Mouse (Mus musculus) 3134 (cell line): ENCODE results near the gene Rreb1.
"Not testable (repeated sequence)": the region's sequence is repeated elsewhere in the genome, so short reads cannot be mapped to it uniquely, and the experiment has no call there.

Experiments
- DNase-seq: peaks from one replicate; pipeline ENCODE4 v3.0.0-alpha.2; 2011; ENCODE audit warnings: low spot score; ENCODE audit not compliant: insufficient read length; ENCODE audit errors: extremely low read depth

Gene Rreb1

GRCm38 (mm10) chr13:37826281-37826993 lies 48.2 kb downstream of the Rreb1 start:
- DNase-seq: peak; percentile 83

GRCm38 (mm10) chr13:37826994-37827262 lies 48.7 kb downstream of the Rreb1 start:
- no peak for DNase-seq

GRCm38 (mm10) chr13:37827263-37827995 lies 49.2 kb downstream of the Rreb1 start:
- DNase-seq: peak; percentile 74

- peak; percentile 16 for DNase-seq
Measured at GRCm38 (mm10) chr13:37827996-37828579, 49.9 kb downstream of the Rreb1 start.

- no peak for DNase-seq
Measured at GRCm38 (mm10) chr13:37828928-37829327, 50.7 kb downstream of the Rreb1 start.

GRCm38 (mm10) chr13:37830256-37830655 lies 52.1 kb downstream of the Rreb1 start:
- DNase-seq: no peak

- DNase-seq: peak; percentile 39
Measured at GRCm38 (mm10) chr13:37830874-37831311, 52.7 kb downstream of the Rreb1 start.

GRCm38 (mm10) chr13:37832481-37832880 lies 54.3 kb downstream of the Rreb1 start:
- no peak for DNase-seq

GRCm38 (mm10) chr13:37833500-37833899 lies 55.3 kb downstream of the Rreb1 start:
- no peak for DNase-seq

GRCm38 (mm10) chr13:37835296-37835695 lies 57.1 kb downstream of the Rreb1 start:
- DNase-seq: no peak

- DNase-seq: not testable (repeated sequence)
Measured at GRCm38 (mm10) chr13:37835811-37836210, 57.6 kb downstream of the Rreb1 start.

- no peak for DNase-seq
Measured at GRCm38 (mm10) chr13:37837372-37837771, 59.2 kb downstream of the Rreb1 start.

- DNase-seq: no peak
Measured at GRCm38 (mm10) chr13:37838260-37839183, 60.3 kb downstream of the Rreb1 start.

- no peak for DNase-seq
Measured at GRCm38 (mm10) chr13:37843241-37843640, 65.0 kb downstream of the Rreb1 start.

- no peak for DNase-seq
Measured at GRCm38 (mm10) chr13:37843844-37844243, 65.6 kb downstream of the Rreb1 start.

GRCm38 (mm10) chr13:37845156-37845555 lies 67.0 kb downstream of the Rreb1 start:
- DNase-seq: no peak

GRCm38 (mm10) chr13:37845641-37846040 lies 67.4 kb downstream of the Rreb1 start:
- DNase-seq: no peak

GRCm38 (mm10) chr13:37846507-37846906 lies 68.3 kb downstream of the Rreb1 start:
- DNase-seq: no peak

GRCm38 (mm10) chr13:37846962-37847570 lies 68.9 kb downstream of the Rreb1 start:
- no peak for DNase-seq

GRCm38 (mm10) chr13:37847601-37848358 lies 69.6 kb downstream of the Rreb1 start:
- peak; percentile 77 for DNase-seq
